Mouse (Mus musculus): ENCODE results near the gene Ankrd24. TPM values are rescaled to one million over a fixed set of nuclear protein-coding genes. Genes with fewer than 3 reads are reported as not detected.

Ankrd24 gene
- polyA plus RNA-seq, 1 experiment = 14.0 TPM

GRCm38 (mm10) chr10:81619976-81620375 lies 8.4 kb upstream of the Ankrd24 start:
- H3K36me3 ChIP-seq (ENCODE audit: control insufficient read depth, insufficient read depth, low read length) = peaks cover 2% of the 10 kb centered on the region
- H3K27ac ChIP-seq (ENCODE audit: insufficient read depth, low read length) = no peak overlapping the region
- H3K4me1 ChIP-seq (ENCODE audit: control insufficient read depth, insufficient read depth, insufficient read length) = no peaks in the 10 kb centered on the region
- 79% methylated on average over 5 of the region's 5 CpGs for WGBS
- H3K27me3 ChIP-seq (ENCODE audit: control insufficient read depth, insufficient read depth, low read length) = no peaks in the 10 kb centered on the region
- TF ChIP-seq POLR2A (IDR thresholded peaks at IDR 0.05; ENCODE audit: low read depth, low read length) (no peak), CTCF (IDR thresholded peaks at IDR 0.05; ENCODE audit: extremely low read depth, insufficient read depth, insufficient read length, insufficient replicate concordance) (no peak)
- no peak for DNase-seq (ENCODE audit: low read depth in 1 of 2, low spot score in 2 of 2)
- no peak overlapping the region for H3K4me3 ChIP-seq (ENCODE audit: extremely low read depth, insufficient read depth, insufficient read length)

GRCm38 (mm10) chr10:81620786-81621185 lies 7.6 kb upstream of the Ankrd24 start:
- Histone ChIP-seq H3K36me3 (ENCODE audit: control insufficient read depth, insufficient read depth, low read length) (peaks cover 2% of the 10 kb centered on the region), H3K27ac (ENCODE audit: insufficient read depth, low read length) (no peak overlapping the region), H3K27me3 (ENCODE audit: control insufficient read depth, insufficient read depth, low read length) (no peaks in the 10 kb centered on the region), H3K4me3 (ENCODE audit: extremely low read depth, insufficient read depth, insufficient read length) (no peak overlapping the region), H3K4me1 (ENCODE audit: control insufficient read depth, insufficient read depth, insufficient read length) (no peaks in the 10 kb centered on the region)
- no peak for DNase-seq (ENCODE audit: low read depth in 1 of 2, low spot score in 2 of 2)
- no peak for TF ChIP-seq POLR2A (IDR thresholded peaks at IDR 0.05; ENCODE audit: low read depth, low read length)
- TF ChIP-seq CTCF (IDR thresholded peaks at IDR 0.05; ENCODE audit: extremely low read depth, insufficient read depth, insufficient read length, insufficient replicate concordance) = no peak
- 72% methylated on average over 9 of the region's 9 CpGs for WGBS

GRCm38 (mm10) chr10:81623441-81623840 lies 4.9 kb upstream of the Ankrd24 start:
- TF ChIP-seq CTCF (IDR thresholded peaks at IDR 0.05; ENCODE audit: extremely low read depth, insufficient read depth, insufficient read length, insufficient replicate concordance) (no peak), POLR2A (IDR thresholded peaks at IDR 0.05; ENCODE audit: low read depth, low read length) (no peak)
- Histone ChIP-seq H3K36me3 (ENCODE audit: control insufficient read depth, insufficient read depth, low read length) (peaks cover 2% of the 10 kb centered on the region), H3K27ac (ENCODE audit: insufficient read depth, low read length) (no peak overlapping the region), H3K4me1 (ENCODE audit: control insufficient read depth, insufficient read depth, insufficient read length) (peaks cover 4% of the 10 kb centered on the region; the same call in 1 of the 2 replicates), H3K27me3 (ENCODE audit: control insufficient read depth, insufficient read depth, low read length) (no peaks in the 10 kb centered on the region), H3K4me3 (ENCODE audit: extremely low read depth, insufficient read depth, insufficient read length) (no peak overlapping the region)
- 92% methylated on average over 8 of the region's 8 CpGs for WGBS
- DNase-seq (ENCODE audit: low read depth in 1 of 2, low spot score in 2 of 2) = no peak

GRCm38 (mm10) chr10:81626101-81626993 lies 2.0 kb upstream of the Ankrd24 start:
- DNase-seq (ENCODE audit: low read depth in 1 of 2, low spot score in 2 of 2) = no peak
- Histone ChIP-seq H3K27me3 (ENCODE audit: control insufficient read depth, insufficient read depth, low read length) (no peaks in the 10 kb centered on the region), H3K4me1 (ENCODE audit: control insufficient read depth, insufficient read depth, insufficient read length) (peaks cover 4% of the 10 kb centered on the region; the same call in 1 of the 2 replicates), H3K27ac (ENCODE audit: insufficient read depth, low read length) (0 out of 2 replicates have a peak overlapping the region, but pooled peaks have one; percentile 87), H3K4me3 (ENCODE audit: extremely low read depth, insufficient read depth, insufficient read length) (peak overlapping the region; percentile 91; the same call in 1 of the 2 replicates), H3K36me3 (ENCODE audit: control insufficient read depth, insufficient read depth, low read length) (peaks cover 2% of the 10 kb centered on the region)
- TF ChIP-seq CTCF (IDR thresholded peaks at IDR 0.05; ENCODE audit: extremely low read depth, insufficient read depth, insufficient read length, insufficient replicate concordance) = no peak
- no peak for TF ChIP-seq POLR2A (IDR thresholded peaks at IDR 0.05; ENCODE audit: low read depth, low read length)
- WGBS = 87% methylated on average over 22 of the region's 22 CpGs

- WGBS = 3% methylated on average over 40 of the region's 40 CpGs
- TF ChIP-seq CTCF (IDR thresholded peaks at IDR 0.05; ENCODE audit: extremely low read depth, insufficient read depth, insufficient read length, insufficient replicate concordance) (no peak), POLR2A (IDR thresholded peaks at IDR 0.05; ENCODE audit: low read depth, low read length) (peak; percentile 35; the same call in 1 of the 2 replicates)
- Histone ChIP-seq H3K36me3 (ENCODE audit: control insufficient read depth, insufficient read depth, low read length) (peaks cover 2% of the 10 kb centered on the region; the same call in 1 of the 2 replicates), H3K4me1 (ENCODE audit: control insufficient read depth, insufficient read depth, insufficient read length) (peaks cover 4% of the 10 kb centered on the region; the same call in 1 of the 2 replicates), H3K4me3 (ENCODE audit: extremely low read depth, insufficient read depth, insufficient read length) (peak within 1 kb of the TSS; percentile 91), H3K27ac (ENCODE audit: insufficient read depth, low read length) (peak within 1 kb of the TSS; percentile 87), H3K27me3 (ENCODE audit: control insufficient read depth, insufficient read depth, low read length) (no peaks in the 10 kb centered on the region)
- peak; percentile 86 to 87 for DNase-seq (ENCODE audit: low read depth in 1 of 2, low spot score in 2 of 2)
Measured at GRCm38 (mm10) chr10:81626994-81627835, 1.1 kb upstream of the Ankrd24 start, which contains the start of gene Sirt6. Sirt6 (minus strand) TSS chr10:81627797.

- TF ChIP-seq POLR2A (IDR thresholded peaks at IDR 0.05; ENCODE audit: low read depth, low read length) (no peak), CTCF (IDR thresholded peaks at IDR 0.05; ENCODE audit: extremely low read depth, insufficient read depth, insufficient read length, insufficient replicate concordance) (no peak)
- H3K4me3 ChIP-seq (ENCODE audit: extremely low read depth, insufficient read depth, insufficient read length) = peak overlapping the region; percentile 91
- H3K4me1 ChIP-seq (ENCODE audit: control insufficient read depth, insufficient read depth, insufficient read length) = peaks cover 4% of the 10 kb centered on the region; the same call in 1 of the 2 replicates
Measured at GRCm38 (mm10) chr10:81627836-81628220, 512 bp upstream of the Ankrd24 start.

More at GRCm38 (mm10) chr10:81627836-81628220, 512 bp upstream of the Ankrd24 start:
- Histone ChIP-seq H3K27me3 (ENCODE audit: control insufficient read depth, insufficient read depth, low read length) (no peaks in the 10 kb centered on the region), H3K36me3 (ENCODE audit: control insufficient read depth, insufficient read depth, low read length) (no peaks in the 10 kb centered on the region), H3K27ac (ENCODE audit: insufficient read depth, low read length) (peak overlapping the region; percentile 87)
- DNase-seq (ENCODE audit: low read depth in 1 of 2, low spot score in 2 of 2) = no peak
- 32% methylated on average over 7 of the region's 7 CpGs for WGBS

Data from spleen, adult 2 months (tissue).